ENCODE assay signal across 22 mouse cellular contexts in genomic region chr15:71129802-71130201, GRCm38 (mm10).
DNase-seq lines count a peak whose midpoint lies in the region; ATAC-seq and TF ChIP-seq lines count a peak whose summit lies in the region.
"Had no signal": no experiment of that assay in that cellular context is flagged by ENCODE, and none has a peak within 500 bp of the region (broad histone marks: within the 10 kb centered on the region; RNA-seq: fewer than 3 reads in every experiment).

No protein-coding gene starts in this region.

- H3K9me3 ChIP-seq in midbrain, embryonic 11.5 days (ENCODE audit: control insufficient read depth, low read length) = no peaks in the 10 kb centered on the region
- H3K9me3 ChIP-seq in midbrain, postnatal 0 days (ENCODE audit: low read length) = no peaks in the 10 kb centered on the region
- no peaks in the 10 kb centered on the region for H3K9me3 ChIP-seq in midbrain, embryonic 13.5 days
- H3K9me3 ChIP-seq in midbrain, embryonic 15.5 days = no peaks in the 10 kb centered on the region
- H3K9me3 ChIP-seq: embryonic facial prominence, embryonic 13.5 days; embryonic facial prominence, embryonic 15.5 days; forebrain, embryonic 10.5 days; forebrain, embryonic 12.5 days had no signal

- no peaks in the 10 kb centered on the region for H3K4me1 ChIP-seq in midbrain, embryonic 11.5 days (ENCODE audit: control insufficient read depth, insufficient read depth, low read length)
- H3K4me1 ChIP-seq in midbrain, postnatal 0 days (ENCODE audit: insufficient read depth, low read length) = no peaks in the 10 kb centered on the region
- H3K4me1 ChIP-seq in midbrain, embryonic 13.5 days (replicated peaks) = no peaks in the 10 kb centered on the region
- no peaks in the 10 kb centered on the region for H3K4me1 ChIP-seq in midbrain, embryonic 15.5 days
- H3K4me1 ChIP-seq: embryonic facial prominence, embryonic 13.5 days; embryonic facial prominence, embryonic 15.5 days; forebrain, embryonic 10.5 days; forebrain, embryonic 12.5 days had no signal

- no peak for TF ChIP-seq CTCF in midbrain, postnatal 0 days (IDR thresholded peaks at IDR 0.05)

- no peaks in the 10 kb centered on the region for H3K36me3 ChIP-seq in midbrain, embryonic 11.5 days (ENCODE audit: control insufficient read depth, insufficient read depth, low read length)
- H3K36me3 ChIP-seq in midbrain, postnatal 0 days (ENCODE audit: insufficient read depth, low read length) = no peaks in the 10 kb centered on the region
- no peaks in the 10 kb centered on the region for H3K36me3 ChIP-seq in midbrain, embryonic 13.5 days
- H3K36me3 ChIP-seq in midbrain, embryonic 15.5 days (replicated peaks) = no peaks in the 10 kb centered on the region
- H3K36me3 ChIP-seq: embryonic facial prominence, embryonic 13.5 days; embryonic facial prominence, embryonic 15.5 days; forebrain, embryonic 10.5 days; forebrain, embryonic 12.5 days had no signal

- DNase-seq in midbrain, embryonic 11.5 days (ENCODE audit: low spot score, missing footprints) = no peak
- no peak for DNase-seq in midbrain, postnatal 0 days (ENCODE audit: low spot score)
- peak; percentile 37 for DNase-seq in retina, postnatal 1 day
- no peak for DNase-seq in retina, embryonic 14.5 days (ENCODE audit: low spot score)
- DNase-seq: adrenal gland, adult 2 months; adrenal gland, postnatal 10 days; adrenal gland, postnatal 25 days; cerebellum, adult 11 months; cerebellum, adult 18-20 months; cerebellum, adult 8-10 months; cerebellum, adult 9-11 months; cerebellum, postnatal 14 days; cerebellum, postnatal 36 days had no signal

- peak; percentile 61 for ATAC-seq in midbrain, embryonic 11.5 days (ENCODE audit: low FRiP score)
- no peak for ATAC-seq in midbrain, postnatal 0 days (ENCODE audit: low FRiP score)
- ATAC-seq in midbrain, embryonic 13.5 days = peak; percentile 58; the same call in 1 of the 2 replicates
- no peak for ATAC-seq in midbrain, embryonic 15.5 days (replicated peaks)
- ATAC-seq: forebrain, embryonic 14.5 days; forebrain, embryonic 16.5 days had no signal

- H3K27ac ChIP-seq in midbrain, embryonic 11.5 days (ENCODE audit: low read depth, low read length) = no peak overlapping the region
- H3K27ac ChIP-seq in midbrain, postnatal 0 days (ENCODE audit: low read depth, low read length) = no peak overlapping the region
- no peak overlapping the region for H3K27ac ChIP-seq in midbrain, embryonic 13.5 days
- H3K27ac ChIP-seq in midbrain, embryonic 15.5 days = no peak overlapping the region
- H3K27ac ChIP-seq: embryonic facial prominence, embryonic 13.5 days; embryonic facial prominence, embryonic 15.5 days; forebrain, embryonic 10.5 days; forebrain, embryonic 12.5 days had no signal

- H3K4me3 ChIP-seq in midbrain, embryonic 11.5 days (ENCODE audit: low read depth, low read length) = no peak overlapping the region
- H3K4me3 ChIP-seq in midbrain, postnatal 0 days (ENCODE audit: low read depth, low read length) = no peak overlapping the region
- H3K4me3 ChIP-seq in midbrain, embryonic 13.5 days (replicated peaks) = no peak overlapping the region
- H3K4me3 ChIP-seq in midbrain, embryonic 15.5 days = no peak overlapping the region
- H3K4me3 ChIP-seq: embryonic facial prominence, embryonic 13.5 days; embryonic facial prominence, embryonic 15.5 days; erythroblast, embryonic 14.5 days; forebrain, embryonic 10.5 days; forebrain, embryonic 12.5 days had no signal

- no peak overlapping the region for H3K4me2 ChIP-seq in midbrain, embryonic 11.5 days
- H3K4me2 ChIP-seq in midbrain, postnatal 0 days (ENCODE audit: low read depth, low read length, poor library complexity, severe bottlenecking) = no peak overlapping the region
- no peak overlapping the region for H3K4me2 ChIP-seq in midbrain, embryonic 13.5 days (replicated peaks)
- no peak overlapping the region for H3K4me2 ChIP-seq in midbrain, embryonic 15.5 days
- H3K4me2 ChIP-seq: embryonic facial prominence, embryonic 13.5 days; embryonic facial prominence, embryonic 15.5 days; forebrain, embryonic 12.5 days had no signal

- H3K9ac ChIP-seq in midbrain, embryonic 11.5 days (ENCODE audit: low read length) = no peak overlapping the region
- H3K9ac ChIP-seq in midbrain, postnatal 0 days (replicated peaks; ENCODE audit: low read length, poor library complexity, severe bottlenecking) = no peak overlapping the region
- no peak overlapping the region for H3K9ac ChIP-seq in midbrain, embryonic 13.5 days (replicated peaks)
- H3K9ac ChIP-seq in midbrain, embryonic 15.5 days = no peak overlapping the region
- H3K9ac ChIP-seq: embryonic facial prominence, embryonic 13.5 days; embryonic facial prominence, embryonic 15.5 days; forebrain, embryonic 12.5 days had no signal

- no peaks in the 10 kb centered on the region for H3K27me3 ChIP-seq in midbrain, embryonic 11.5 days (ENCODE audit: control insufficient read depth, insufficient read depth, low read length)
- no peaks in the 10 kb centered on the region for H3K27me3 ChIP-seq in midbrain, postnatal 0 days (ENCODE audit: insufficient read depth, low read length)
- H3K27me3 ChIP-seq in midbrain, embryonic 13.5 days = no peaks in the 10 kb centered on the region
- H3K27me3 ChIP-seq in midbrain, embryonic 15.5 days (replicated peaks) = no peaks in the 10 kb centered on the region
- H3K27me3 ChIP-seq: embryonic facial prominence, embryonic 13.5 days; embryonic facial prominence, embryonic 15.5 days; forebrain, embryonic 12.5 days had no signal

Comparison
In these comparisons a context has a peak if more than half of its experiments do, and no peak if none do; other contexts are left out.
1. ATAC-seq: peak in midbrain, embryonic 11.5 days (single experiment) and midbrain, embryonic 13.5 days (single experiment); none in midbrain, postnatal 0 days (single experiment) and midbrain, embryonic 15.5 days (single experiment).